Mouse (Mus musculus) lung, adult 18-20 months (tissue): Measurements from ENCODE around the gene Usp44.
A peak's percentile ranks its signal among the peaks of the same experiment; 100 is the strongest.

Experiments used
- DNase-seq, 2 experiments: peaks; one replicate each; pipeline ENCODE4 v3.0.0; 2022; ENCODE audit warnings: mixed read lengths in 2 of 2

Gene Usp44

GRCm38 (mm10) chr10:93855126-93855525 is 23.8 kb downstream of the Usp44 start:
- no peak for DNase-seq

DNA sequence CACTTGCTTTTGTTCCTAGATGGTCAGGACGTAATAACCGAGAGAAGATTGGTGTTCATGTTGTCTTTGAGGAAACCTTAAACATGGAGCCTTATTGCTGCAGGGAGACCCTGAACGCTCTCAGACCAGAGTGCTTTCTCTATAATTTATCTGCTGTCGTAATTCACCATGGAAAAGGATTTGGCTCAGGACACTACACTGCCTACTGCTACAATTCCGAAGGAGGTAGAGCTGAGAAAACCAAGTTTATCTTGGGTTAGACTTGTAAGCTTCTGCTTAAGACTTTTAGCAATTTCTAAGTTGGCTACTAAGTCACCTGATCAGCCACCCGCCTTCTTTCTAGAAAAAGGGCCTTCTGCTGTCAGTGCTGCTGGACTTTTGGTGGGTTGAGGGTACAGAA is 24.7 kb downstream of the Usp44 start:
- DNase-seq = no peak

DNA sequence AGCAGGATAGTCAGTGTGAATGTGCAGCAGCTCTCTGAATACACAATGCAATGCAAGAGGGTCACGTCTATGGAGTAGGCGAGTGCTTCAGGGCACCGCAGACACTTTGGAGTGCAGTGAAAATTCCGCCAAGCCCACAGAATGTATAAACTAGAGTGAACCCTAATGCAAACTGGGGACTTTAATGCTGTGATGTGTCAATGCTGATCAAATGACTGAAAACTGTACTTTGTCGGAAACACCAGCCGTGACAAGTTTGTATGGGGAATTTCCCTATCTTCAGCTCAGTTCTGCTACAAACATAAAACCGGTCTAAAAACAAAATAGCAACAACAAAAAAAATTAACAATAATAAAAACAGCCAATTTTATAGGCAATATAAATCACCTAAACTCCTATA is 37.0 kb downstream of the Usp44 start:
- DNase-seq = no peak

DNA sequence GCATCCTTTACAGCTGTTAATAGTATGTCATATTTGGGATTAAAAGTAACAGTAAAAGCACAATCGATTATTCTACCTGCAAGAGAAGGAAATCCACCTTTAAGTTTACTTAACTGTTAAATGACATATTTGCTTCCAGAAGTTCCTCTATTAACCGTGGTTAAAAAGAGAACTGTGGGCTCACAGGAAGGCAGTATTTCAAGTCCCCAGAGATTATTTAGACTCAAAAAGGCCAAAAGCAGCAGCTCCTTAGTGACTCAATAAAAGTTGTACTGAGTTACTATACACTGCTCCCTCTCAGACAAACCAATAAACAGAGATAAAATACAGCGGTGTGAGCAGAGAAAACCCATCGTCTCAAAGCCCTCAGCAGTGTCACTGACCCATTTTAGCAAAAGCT is 37.5 kb downstream of the Usp44 start:
- no peak for DNase-seq

GRCm38 (mm10) chr10:93876772-93877171 is 45.4 kb downstream of the Usp44 start:
- no peak for DNase-seq

- DNase-seq = no peak
These were observed 47.4 kb downstream of the Usp44 start for GRCm38 (mm10) chr10:93878732-93879131.

DNA sequence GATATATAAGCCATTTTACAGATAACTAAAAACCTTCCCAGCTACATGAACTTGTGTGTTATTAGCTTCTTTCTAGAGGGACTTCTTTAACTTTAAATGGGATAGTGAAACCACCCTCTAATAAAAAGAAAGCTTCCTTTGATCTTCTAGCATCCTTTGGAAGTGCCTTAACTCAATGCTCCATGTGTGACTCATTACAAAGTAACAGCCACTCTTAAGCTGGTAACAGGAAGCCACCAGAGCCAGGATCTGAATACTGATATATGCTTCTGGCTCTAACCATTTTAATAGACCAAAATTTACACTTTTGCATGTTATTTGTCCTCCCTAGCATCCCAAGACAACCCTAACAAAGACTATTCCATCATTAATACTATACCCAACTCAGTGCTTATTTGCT is 50.6 kb downstream of the Usp44 start:
- DNase-seq = no peak

GRCm38 (mm10) chr10:93882738-93883364 is 51.5 kb downstream of the Usp44 start:
- DNase-seq = no peak

- DNase-seq = peak in 1 of 2 experiments; percentile 7
These were observed 54.6 kb downstream of the Usp44 start for GRCm38 (mm10) chr10:93885839-93886477.

- DNase-seq = no peak
These were observed 57.2 kb downstream of the Usp44 start for GRCm38 (mm10) chr10:93888590-93888934.

DNA sequence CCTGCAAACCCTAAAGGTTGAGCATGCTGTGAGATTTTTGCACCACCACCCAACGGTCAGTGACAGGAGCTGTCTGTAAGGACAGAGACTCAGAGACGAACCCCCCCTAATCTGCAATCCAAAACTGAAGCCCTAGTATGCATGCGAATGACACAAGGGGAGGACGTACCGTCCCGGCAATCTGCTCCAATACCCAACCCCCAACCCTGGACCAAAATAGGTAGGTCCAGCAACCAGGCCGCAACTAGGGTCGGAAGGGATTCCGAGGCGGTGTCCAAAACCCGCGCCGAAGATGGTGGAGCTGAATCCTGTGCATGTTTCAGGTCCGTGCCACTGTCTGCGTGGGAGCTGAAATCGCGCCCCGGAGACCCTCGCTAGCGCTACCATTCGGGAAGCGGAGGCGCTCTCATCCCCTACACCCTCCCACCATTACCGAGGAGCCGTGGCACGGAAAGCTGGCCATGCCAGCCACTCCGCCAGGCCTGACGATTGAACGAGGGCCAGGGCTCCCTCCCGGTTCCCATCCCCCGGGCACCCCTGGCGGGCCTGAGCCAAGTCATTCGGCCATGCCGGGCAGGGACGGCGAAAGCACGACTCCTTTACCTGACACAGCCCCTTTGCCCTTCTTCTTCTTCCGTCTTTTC is 57.7 kb downstream of the Usp44 start:
- DNase-seq = peak in 1 of 2 experiments; percentile 25

DNA sequence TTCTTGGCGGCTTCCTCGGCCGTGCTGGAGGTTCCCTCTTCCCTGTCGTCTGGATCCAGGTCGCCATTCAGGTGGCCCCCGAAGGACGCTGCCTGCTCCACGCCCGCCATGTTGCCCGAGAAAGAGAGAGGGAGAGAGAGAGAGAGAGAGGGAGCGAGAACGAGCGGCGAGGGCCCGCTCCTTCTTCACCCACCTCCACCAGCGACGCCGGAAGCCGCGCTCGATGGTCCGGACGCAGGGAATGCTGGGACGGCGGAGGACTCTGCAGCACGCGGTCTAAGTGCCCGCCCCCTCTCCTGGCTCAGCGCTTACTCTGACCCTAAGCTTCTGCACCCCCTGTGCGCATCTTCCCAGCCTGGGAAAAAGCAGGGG is 58.2 kb downstream of the Usp44 start:
- peak; percentile 87 to 89 for DNase-seq

GRCm38 (mm10) chr10:93889976-93890375 is 58.6 kb downstream of the Usp44 start:
- DNase-seq = no peak

GRCm38 (mm10) chr10:93890565-93890964 is 59.2 kb downstream of the Usp44 start:
- DNase-seq = no peak

- DNase-seq = no peak
These were observed 59.7 kb downstream of the Usp44 start for GRCm38 (mm10) chr10:93891031-93891430.

DNA sequence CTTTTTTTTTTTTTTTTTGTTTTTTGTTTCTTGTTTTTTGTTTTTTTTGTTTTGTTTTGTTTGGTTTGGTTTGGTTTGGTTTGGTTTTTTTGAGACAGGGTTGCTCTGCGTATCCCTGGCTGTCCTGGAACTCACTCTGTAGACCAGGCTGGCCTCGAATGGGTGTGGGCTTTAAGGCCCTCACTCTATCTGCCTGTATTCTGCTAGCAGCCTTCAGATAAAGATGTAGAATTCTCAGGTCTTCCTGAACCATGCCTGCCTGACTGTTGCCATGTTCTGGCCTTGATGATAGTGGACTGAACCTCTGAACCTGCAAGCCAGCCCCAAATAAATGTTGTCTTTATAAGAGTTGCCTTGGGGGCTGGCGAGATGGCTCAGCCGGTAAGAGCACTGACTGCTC is 61.2 kb downstream of the Usp44 start:
- no peak for DNase-seq

DNA sequence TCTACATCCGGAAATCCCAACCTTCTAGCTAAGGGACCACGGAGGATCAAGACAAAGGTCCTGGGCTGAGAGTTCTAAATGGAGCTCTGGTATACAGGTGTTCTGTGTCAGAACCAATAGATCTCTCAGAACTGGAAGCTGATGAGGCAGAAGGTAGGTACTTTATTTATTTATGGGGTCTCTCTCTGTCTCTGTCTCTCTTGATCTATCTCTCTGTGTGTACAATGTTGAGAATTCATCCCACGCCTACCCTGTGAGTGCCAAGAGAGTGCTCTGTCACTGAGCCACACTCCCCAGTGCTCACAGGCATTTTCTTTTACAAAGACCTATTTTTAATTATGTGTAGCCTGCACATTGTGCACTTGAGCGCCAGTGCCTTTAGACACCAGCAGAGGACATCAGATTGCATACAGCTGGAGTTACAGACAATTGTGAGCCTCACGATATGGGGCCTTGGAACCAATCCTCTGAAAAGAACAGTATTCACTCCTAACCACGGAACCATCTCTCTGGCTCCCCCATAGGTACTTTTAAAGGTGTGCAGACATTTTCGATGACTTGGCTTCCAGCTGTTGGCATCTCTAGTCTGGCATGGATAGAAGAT is 65.8 kb downstream of the Usp44 start, which contains the start of gene Metap2:
TSS of gene Metap2 (minus strand) at position 51 of the 604 bp plus-strand sequence.
- no peak for DNase-seq

- DNase-seq = peak; percentile 25 to 58
These were observed 67.9 kb downstream of the Usp44 start for GRCm38 (mm10) chr10:93899303-93899702.

- DNase-seq = no peak
These were observed 68.6 kb downstream of the Usp44 start for GRCm38 (mm10) chr10:93899907-93900306.

DNA sequence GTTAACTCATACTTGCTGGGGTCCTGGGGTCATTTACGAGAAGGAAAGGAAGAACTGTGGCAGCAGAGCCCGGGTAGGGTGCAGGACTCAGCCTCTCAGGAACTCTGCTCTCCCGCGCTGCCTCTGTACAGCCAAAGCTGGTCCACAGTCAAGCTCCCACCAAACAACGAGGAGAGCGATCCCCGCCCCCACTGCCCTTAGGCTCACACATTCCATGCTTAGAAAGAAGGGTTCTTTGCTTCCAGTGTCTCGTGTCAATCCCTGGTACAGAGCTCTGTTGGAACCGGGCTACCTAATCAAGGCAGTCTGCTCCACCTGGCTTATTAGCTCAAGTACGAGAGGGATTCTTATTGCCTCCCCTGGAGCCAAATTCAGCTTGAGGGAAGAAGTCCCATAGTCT is 76.0 kb downstream of the Usp44 start:
- DNase-seq = no peak
